Mouse (Mus musculus) erythroblast, embryonic 14.5 days (primary cell): Measurements from ENCODE around the gene Bcas3.

Experiments used
- GATA1 ChIP-seq: IDR thresholded peaks from 2 replicates; pipeline ENCODE4 v1.6.1; 2012; ENCODE audit warnings: low read length, inconsistent platforms, mixed read lengths
- TAL1 ChIP-seq: IDR thresholded peaks from 3 replicates; pipeline ENCODE4 v1.6.1; 2012; ENCODE audit warnings: low read length, inconsistent platforms, mixed read lengths

GRCm38 (mm10) chr11:85427353-85427752 is 74.4 kb downstream of the Bcas3 start:
- TF ChIP-seq GATA1 (no peak), TAL1 (no peak)
